Mouse (Mus musculus) mammary gland, adult 2 months (tissue): ENCODE results near the gene Olfr1195. TPM values are rescaled to one million over a fixed set of nuclear protein-coding genes. Genes with fewer than 3 reads are reported as not detected.

Experiments
- polyA plus RNA-seq: library from polyadenylated mRNA; depleted of rRNA; stranded (reverse); fragments of >200 nt; gene quantifications from 2 replicates; pipeline ENCODE4 v1.2.3, GENCODE M21; 2012; ENCODE audit warnings: low replicate concordance; rRNA removed

Olfr1195 gene
- polyA plus RNA-seq = not detected in 2 replicates

GRCm38 (mm10) chr2:88689087-88689486, at the start of gene Olfr1195:
TSS of gene Olfr1195 (minus strand) at chr2:88689187.

GRCm38 (mm10) chr2:88732266-88732665, 43.3 kb upstream of the Olfr1195 start, which contains the start of gene Olfr1197:
TSS of gene Olfr1197 (minus strand) at chr2:88732366.

GRCm38 (mm10) chr2:88704497-88704896, 15.5 kb upstream of the Olfr1195 start, which contains the start of gene Olfr1196:
TSS of gene Olfr1196 (minus strand) at chr2:88704597.

GRCm38 (mm10) chr2:88675328-88675727, 13.7 kb downstream of the Olfr1195 start, which contains the start of gene Olfr1193:
TSS of gene Olfr1193 (plus strand) at chr2:88675628.

GRCm38 (mm10) chr2:88648209-88648608, 40.8 kb downstream of the Olfr1195 start, which contains the start of gene Olfr1192-ps1:
TSS of gene Olfr1192-ps1 (plus strand) at chr2:88648509.

GRCm38 (mm10) chr2:88640242-88640641, 48.7 kb downstream of the Olfr1195 start, which contains the start of gene Olfr1191-ps1:
TSS of gene Olfr1191-ps1 (plus strand) at chr2:88640542.

Other genes with a start within 250 kb of the Olfr1195 start
- gene Gm13757, start 240.1 kb downstream of the Olfr1195 start, polyA plus RNA-seq = not detected in 2 replicates
- gene Olfr1183, start 234.3 kb downstream of the Olfr1195 start, polyA plus RNA-seq = not detected in 2 replicates
- gene Olfr1184, start 205.6 kb downstream of the Olfr1195 start, polyA plus RNA-seq = not detected in 2 replicates
- not detected in 2 replicates for gene Olfr1185-ps1, start 195.9 kb downstream of the Olfr1195 start, polyA plus RNA-seq
- not detected in 2 replicates for gene Olfr1186, start 170.6 kb downstream of the Olfr1195 start, polyA plus RNA-seq
- not detected in 2 replicates for gene Olfr1188, start 132.3 kb downstream of the Olfr1195 start, polyA plus RNA-seq
- not detected in 2 replicates for gene Olfr1189, start 102.7 kb downstream of the Olfr1195 start, polyA plus RNA-seq
- gene Olfr1191-ps1, start 48.6 kb downstream of the Olfr1195 start, polyA plus RNA-seq = not detected in 2 replicates
- not detected in 2 replicates for gene Olfr1192-ps1, start 40.7 kb downstream of the Olfr1195 start, polyA plus RNA-seq
- gene Olfr1193, start 13.6 kb downstream of the Olfr1195 start, polyA plus RNA-seq = not detected in 2 replicates
- gene Olfr1196, start 15.4 kb upstream of the Olfr1195 start, polyA plus RNA-seq = not detected in 2 replicates
- not detected in 2 replicates for gene Olfr1197, start 43.2 kb upstream of the Olfr1195 start, polyA plus RNA-seq
- not detected in 2 replicates for gene Olfr1198, start 62.2 kb upstream of the Olfr1195 start, polyA plus RNA-seq
- gene Olfr1199, start 71.3 kb upstream of the Olfr1195 start, polyA plus RNA-seq = not detected in 2 replicates
- not detected in 2 replicates for gene Olfr1200, start 81.3 kb upstream of the Olfr1195 start, polyA plus RNA-seq
- gene Olfr1201, start 103.8 kb upstream of the Olfr1195 start, polyA plus RNA-seq = not detected in 2 replicates
- gene Olfr1202, start 125.3 kb upstream of the Olfr1195 start, polyA plus RNA-seq = not detected in 2 replicates
- not detected in 2 replicates for gene Olfr1205, start 140.6 kb upstream of the Olfr1195 start, polyA plus RNA-seq
- gene Olfr1204, start 160.1 kb upstream of the Olfr1195 start, polyA plus RNA-seq = not detected in 2 replicates
- gene Olfr1206, start 174.0 kb upstream of the Olfr1195 start, polyA plus RNA-seq = not detected in 2 replicates
- not detected in 2 replicates for gene Olfr1208, start 213.1 kb upstream of the Olfr1195 start, polyA plus RNA-seq
- not detected in 2 replicates for gene Olfr1209, start 226.0 kb upstream of the Olfr1195 start, polyA plus RNA-seq
- not detected in 2 replicates for gene Olfr1211, start 248.9 kb upstream of the Olfr1195 start, polyA plus RNA-seq